Mouse (Mus musculus) stomach, embryonic 15.5 days (tissue): ENCODE data around the gene Cox7b2. TPM values are rescaled to one million over a fixed set of nuclear protein-coding genes. Genes with fewer than 3 reads are reported as not detected.
"Not testable (repeated sequence)": the region's sequence is repeated elsewhere in the genome, so short reads cannot be mapped to it uniquely, and the experiment has no call there.

ENCODE experiments used
- ATAC-seq: fragments of 200-750 bp; cut with Nextera tagmentation; 2 replicates; pipeline ENCODE4 v1.8.0; 2017; ENCODE audit warnings: low read depth, moderate number of reproducible peaks, moderate TSS enrichment; ENCODE audit not compliant: insufficient read depth, low FRiP score
- H3K27ac ChIP-seq: fragments of 300-500 bp; sonication (generic); 2 replicates; pipeline ENCODE4 v1.5.1; 2015; ENCODE audit warnings: mild to moderate bottlenecking, inconsistent platforms
- H3K27me3 ChIP-seq: fragments of 300-500 bp; sonication (generic); replicated peaks from 2 replicates; pipeline ENCODE4 v1.6.1; 2015; ENCODE audit warnings: inconsistent platforms
- H3K36me3 ChIP-seq: fragments of 300-500 bp; sonication (generic); 2 replicates; pipeline ENCODE4 v1.6.1; 2015; ENCODE audit warnings: inconsistent platforms
- H3K4me1 ChIP-seq: fragments of 300-500 bp; sonication (generic); 2 replicates; pipeline ENCODE4 v1.6.1; 2015; ENCODE audit warnings: inconsistent platforms
- H3K4me2 ChIP-seq: fragments of 300-500 bp; sonication (generic); 2 replicates; pipeline ENCODE4 v1.6.1; 2015; ENCODE audit warnings: mild to moderate bottlenecking, inconsistent platforms
- H3K4me3 ChIP-seq: fragments of 300-500 bp; sonication (generic); replicated peaks from 2 replicates; pipeline ENCODE4 v1.5.1; 2015; ENCODE audit warnings: inconsistent platforms
- H3K9ac ChIP-seq: fragments of 300-500 bp; sonication (generic); 2 replicates; pipeline ENCODE4 v1.6.1; 2015; ENCODE audit warnings: inconsistent platforms
- H3K9me3 ChIP-seq: fragments of 300-500 bp; sonication (generic); 2 replicates; pipeline ENCODE4 v1.6.1; 2016; ENCODE audit warnings: inconsistent platforms
- WGBS: fragments of 180-500 bp; shearing (Covaris S2); methylation state at CpG from one replicate; pipeline ENCODE4 v1.1.7; 2015; 5-methylcytosine and 5-hydroxymethylcytosine counted together
- polyA plus RNA-seq: library from polyadenylated mRNA; unstranded; fragments of >200 nt; fragmentation: Nextera tagmentation; extraction: Ambion mirVana; gene quantifications from 2 replicates; pipeline ENCODE4 v1.2.1, GENCODE M21; 2015

Gene Cox7b2
- polyA plus RNA-seq, result 0.27 TPM in 1 of 2 replicates, not detected in the other

- Histone ChIP-seq H3K4me3 (no peak within 1 kb of the TSS), H3K4me2 (no peak within 1 kb of the TSS), H3K9ac (no peak within 1 kb of the TSS), H3K4me1 (no peaks in the 10 kb centered on the region), H3K27me3 (no peaks in the 10 kb centered on the region), H3K27ac (no peak within 1 kb of the TSS), H3K36me3 (no peaks in the 10 kb centered on the region), H3K9me3 (no peaks in the 10 kb centered on the region)
- 91% methylated on average over 10 of the region's 10 CpGs for whole genome bisulfite sequencing
- no peak for ATAC-seq
Observed at GRCm38 (mm10) chr5:71548079-71548478, at the start of gene Cox7b2. Gene Cox7b2, minus strand, starts transcription at chr5:71548205.

DNA sequence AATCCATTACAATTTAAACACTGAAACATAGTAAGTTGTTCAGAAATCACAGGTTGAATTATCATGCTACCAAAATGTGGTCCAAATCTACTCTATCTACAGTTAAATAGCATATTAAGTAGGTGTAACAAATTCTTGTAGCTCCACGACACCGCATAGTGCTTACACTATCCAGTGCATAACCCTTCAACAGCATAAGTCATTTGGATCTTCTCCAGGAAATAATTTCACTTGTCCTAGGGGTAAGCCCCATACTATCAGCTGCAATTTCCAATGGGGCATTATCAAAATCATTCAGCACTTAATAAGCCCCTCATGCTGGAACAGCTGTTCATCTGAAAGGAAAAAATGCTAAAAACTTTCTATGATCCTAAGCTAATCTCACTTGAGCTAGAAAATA, 47.3 kb upstream of the Cox7b2 start:
- Histone ChIP-seq H3K4me1 (no peaks in the 10 kb centered on the region), H3K4me3 (no peak overlapping the region), H3K27me3 (no peaks in the 10 kb centered on the region), H3K27ac (no peak overlapping the region), H3K36me3 (no peaks in the 10 kb centered on the region), H3K9me3 (no peaks in the 10 kb centered on the region), H3K9ac (no peak overlapping the region), H3K4me2 (no peak overlapping the region)
- ATAC-seq, result no peak
- 89% methylated on average over 2 of the region's 2 CpGs for WGBS

GRCm38 (mm10) chr5:71593745-71594255, 45.8 kb upstream of the Cox7b2 start:
- H3K36me3 ChIP-seq, result no peaks in the 10 kb centered on the region
- no peaks in the 10 kb centered on the region for H3K9me3 ChIP-seq
- no peak overlapping the region for H3K4me2 ChIP-seq
- H3K27ac ChIP-seq, result no peak overlapping the region
- no peak overlapping the region for H3K9ac ChIP-seq
- WGBS, result 75% methylated on average over 2 of the region's 2 CpGs
- ATAC-seq, result no peak
- H3K27me3 ChIP-seq, result no peaks in the 10 kb centered on the region
- no peaks in the 10 kb centered on the region for H3K4me1 ChIP-seq
- no peak overlapping the region for H3K4me3 ChIP-seq

- no peak overlapping the region for H3K4me3 ChIP-seq
Observed at GRCm38 (mm10) chr5:71571646-71572237, 23.7 kb upstream of the Cox7b2 start.

DNA sequence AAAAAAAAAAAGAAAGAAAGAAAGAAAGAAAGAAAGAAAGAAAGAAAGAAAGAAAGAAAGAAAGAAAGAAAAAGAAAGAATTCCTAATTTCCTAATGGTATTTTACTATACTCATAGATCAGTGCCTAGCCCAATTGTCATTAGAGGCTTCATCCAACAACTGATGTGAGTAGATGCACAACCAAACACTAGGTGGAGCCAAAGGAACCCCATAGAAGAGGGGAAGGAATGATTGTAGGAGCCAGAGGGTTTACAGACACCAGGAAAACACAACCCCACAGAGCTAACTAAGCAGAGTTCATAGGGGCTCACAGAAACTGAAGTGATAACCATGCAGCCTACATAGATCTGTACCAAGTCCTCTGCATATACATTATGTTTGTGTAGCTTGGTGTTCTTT, 2.5 kb downstream of the Cox7b2 start:
- Histone ChIP-seq H3K36me3 (no peaks in the 10 kb centered on the region), H3K9me3 (no peaks in the 10 kb centered on the region), H3K27me3 (no peaks in the 10 kb centered on the region), H3K4me1 (no peaks in the 10 kb centered on the region), H3K4me2 (no peak overlapping the region), H3K9ac (no peak overlapping the region), H3K4me3 (no peak overlapping the region), H3K27ac (no peak overlapping the region)
- ATAC-seq, result no peak

More at GRCm38 (mm10) chr5:71571646-71572237, 23.7 kb upstream of the Cox7b2 start:
- Histone ChIP-seq H3K9ac (no peak overlapping the region), H3K4me2 (no peak overlapping the region), H3K9me3 (no peaks in the 10 kb centered on the region), H3K36me3 (no peaks in the 10 kb centered on the region), H3K4me1 (no peaks in the 10 kb centered on the region), H3K27me3 (no peaks in the 10 kb centered on the region), H3K27ac (no peak overlapping the region)
- WGBS, result 71% methylated on average over 9 of the region's 9 CpGs
- no peak for ATAC-seq

DNA sequence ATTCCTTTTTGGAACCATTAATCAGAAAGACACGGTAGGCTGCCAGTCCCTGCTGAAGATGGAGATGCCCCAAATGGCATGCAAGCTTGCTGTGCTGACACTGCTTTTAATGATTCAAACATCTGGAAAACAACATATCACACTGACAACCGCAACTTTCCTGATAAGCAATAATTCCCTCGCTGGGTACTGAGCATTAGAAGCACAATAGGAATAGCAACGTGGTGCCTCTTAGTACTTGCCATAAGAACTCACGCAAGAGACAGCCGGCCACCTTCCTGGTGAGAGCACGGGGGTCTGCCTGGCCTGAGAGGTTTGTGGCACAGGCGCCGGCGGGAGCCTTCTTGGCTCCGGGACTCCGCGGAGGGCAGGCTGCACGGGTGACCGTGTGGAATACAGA, 22.5 kb downstream of the Cox7b2 start:
- H3K4me1 ChIP-seq, ATAC-seq, H3K9ac ChIP-seq, H3K27ac ChIP-seq, H3K9me3 ChIP-seq, H3K4me2 ChIP-seq, H3K4me3 ChIP-seq, H3K36me3 ChIP-seq, H3K27me3 ChIP-seq: not testable (repeated sequence)
- 67% methylated on average over 10 of the region's 15 CpGs for WGBS

DNA sequence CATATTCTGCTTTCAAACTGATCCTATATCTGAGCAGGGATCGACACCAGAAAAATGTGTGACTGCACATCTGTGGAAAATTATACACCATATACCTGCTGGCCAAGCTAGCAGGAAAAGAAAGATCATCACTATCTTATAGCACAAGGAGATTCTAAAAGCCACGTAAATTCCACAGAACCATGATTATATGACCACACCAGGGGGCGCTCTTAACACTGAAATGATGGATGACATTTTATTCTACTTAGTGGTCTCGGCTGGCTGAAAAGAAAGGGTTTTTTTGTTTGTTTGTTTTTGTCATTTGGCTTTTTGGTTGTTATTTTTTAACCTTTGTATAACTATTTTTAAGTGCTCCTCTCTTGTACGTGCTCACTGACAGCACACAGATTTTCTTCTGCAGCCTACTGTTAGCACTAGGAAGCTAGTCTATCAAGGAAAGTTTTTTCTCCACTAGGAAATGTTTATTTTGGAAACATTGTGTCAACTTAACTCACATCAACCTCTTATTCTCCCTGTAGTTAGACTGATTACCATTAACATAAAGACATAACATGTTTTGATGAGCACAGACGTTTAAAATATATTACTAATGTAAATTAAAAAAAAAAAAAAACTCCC, 45.8 kb downstream of the Cox7b2 start:
- ATAC-seq, result no peak
- H3K4me2 ChIP-seq, result no peak overlapping the region

GRCm38 (mm10) chr5:71495621-71496020, 52.4 kb downstream of the Cox7b2 start:
- Histone ChIP-seq H3K4me1 (no peaks in the 10 kb centered on the region), H3K36me3 (no peaks in the 10 kb centered on the region), H3K4me3 (no peak overlapping the region), H3K9ac (no peak overlapping the region), H3K27me3 (no peaks in the 10 kb centered on the region), H3K9me3 (no peaks in the 10 kb centered on the region), H3K27ac (no peak overlapping the region), H3K4me2 (no peak overlapping the region)
- no peak for ATAC-seq
- 48% methylated on average over 5 of the region's 5 CpGs for WGBS

More for the DNA sequence above, 45.8 kb downstream of the Cox7b2 start:
- no peak overlapping the region for H3K4me3 ChIP-seq
- H3K27ac ChIP-seq, result no peak overlapping the region
- H3K9me3 ChIP-seq, result no peaks in the 10 kb centered on the region
- no peaks in the 10 kb centered on the region for H3K27me3 ChIP-seq
- H3K9ac ChIP-seq, result no peak overlapping the region
- no peaks in the 10 kb centered on the region for H3K36me3 ChIP-seq
- no peaks in the 10 kb centered on the region for H3K4me1 ChIP-seq
- 17% methylated on average over 6 of the region's 6 CpGs for WGBS

DNA sequence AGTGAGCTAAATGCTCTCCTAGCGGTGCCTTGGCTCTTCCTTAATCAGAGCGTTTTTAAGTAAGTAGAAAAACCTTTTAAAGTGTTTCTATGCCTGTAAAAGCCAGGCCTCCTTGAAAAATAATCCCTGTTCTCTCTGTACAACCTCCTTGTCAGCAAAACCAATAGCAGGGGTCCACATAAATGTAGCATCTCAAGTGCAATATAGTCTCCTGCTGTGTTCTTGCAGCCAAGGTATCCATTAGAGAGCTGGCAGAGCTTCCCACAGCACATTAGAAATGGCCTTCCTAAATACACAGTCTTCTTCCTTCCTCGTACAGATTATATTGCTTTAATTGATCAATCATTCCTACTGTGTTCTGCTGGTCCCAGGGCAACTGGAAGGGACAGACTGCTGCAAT, 91.0 kb downstream of the Cox7b2 start:
- H3K4me3 ChIP-seq, result no peak overlapping the region
- H3K27me3 ChIP-seq, result no peaks in the 10 kb centered on the region
- H3K4me1 ChIP-seq, result no peaks in the 10 kb centered on the region
- 29% methylated on average over 3 of the region's 3 CpGs for WGBS
- no peak overlapping the region for H3K4me2 ChIP-seq
- H3K27ac ChIP-seq, result no peak overlapping the region
- no peaks in the 10 kb centered on the region for H3K36me3 ChIP-seq
- no peaks in the 10 kb centered on the region for H3K9me3 ChIP-seq
- peak; percentile 35; the same call in 1 of the 2 replicates for ATAC-seq
- H3K9ac ChIP-seq, result no peak overlapping the region

- Histone ChIP-seq H3K27me3 (no peaks in the 10 kb centered on the region), H3K4me2 (no peak overlapping the region), H3K4me3 (no peak overlapping the region), H3K4me1 (no peaks in the 10 kb centered on the region), H3K9ac (no peak overlapping the region), H3K9me3 (no peaks in the 10 kb centered on the region), H3K27ac (no peak overlapping the region), H3K36me3 (no peaks in the 10 kb centered on the region)
- 68% methylated on average over 6 of the region's 6 CpGs for WGBS
- no peak for ATAC-seq
Observed at GRCm38 (mm10) chr5:71440174-71440573, 107.8 kb downstream of the Cox7b2 start.
